Mouse (Mus musculus) G1E (cell line): Measurements from ENCODE around the gene Arap2. TPM values are rescaled to one million over a fixed set of nuclear protein-coding genes. Genes with fewer than 3 reads are reported as not detected.

Experiments used
- ATAC-seq: 2 replicates; pipeline ENCODE4 v1.8.0; 2016; ENCODE audit warnings: mild to moderate bottlenecking; ENCODE audit not compliant: insufficient number of reproducible peaks, poor library complexity, low FRiP score, severe bottlenecking; ENCODE audit errors: extremely low read depth
- DNase-seq: peaks from one replicate; pipeline ENCODE4 v3.0.0; 2012; ENCODE audit warnings: low spot score
- H3K27me3 ChIP-seq: 2 replicates; pipeline ENCODE4 v1.6.1; 2012; ENCODE audit warnings: mild to moderate bottlenecking, low read length, inconsistent platforms; ENCODE audit not compliant: insufficient read depth
- H3K36me3 ChIP-seq: replicated peaks from 2 replicates; pipeline ENCODE3; 2012; ENCODE audit warnings: mild to moderate bottlenecking, inconsistent platforms
- H3K4me1 ChIP-seq: 2 replicates; pipeline ENCODE4 v1.6.1; 2012; ENCODE audit warnings: low read depth, low read length, inconsistent platforms, mixed read lengths; ENCODE audit not compliant: insufficient read depth
- H3K4me3 ChIP-seq: 2 replicates; pipeline ENCODE4 v1.5.1; 2012; ENCODE audit warnings: low read depth, mild to moderate bottlenecking, inconsistent platforms, low read length, moderate library complexity, mixed read lengths
- H3K9me3 ChIP-seq: replicated peaks from 2 replicates; pipeline ENCODE4 v1.6.1; 2012; ENCODE audit warnings: inconsistent platforms
- CTCF ChIP-seq: IDR thresholded peaks from 2 replicates; pipeline ENCODE4 v1.5.1; 2012; ENCODE audit warnings: low read depth, low read length, inconsistent platforms, mixed read lengths
- GATA1 ChIP-seq: IDR thresholded peaks from 2 replicates; pipeline ENCODE4 v1.6.1; 2012; ENCODE audit warnings: borderline replicate concordance, low read length, inconsistent platforms, mixed read lengths
- GATA2 ChIP-seq: IDR thresholded peaks from 2 replicates; pipeline ENCODE4 v1.6.1; 2012; ENCODE audit warnings: low read depth, low read length, inconsistent platforms, borderline replicate concordance
- POLR2AphosphoS5 ChIP-seq: IDR thresholded peaks from 2 replicates; pipeline ENCODE4 v1.6.1; 2012; ENCODE audit warnings: low read depth, low read length, inconsistent platforms; ENCODE audit not compliant: insufficient replicate concordance
- TAL1 ChIP-seq: conservative IDR thresholded peaks from 2 replicates; pipeline ENCODE4 v1.6.1; 2012; ENCODE audit warnings: low read depth, low read length, inconsistent platforms, mixed read lengths
- polyA plus RNA-seq: library from polyadenylated mRNA; stranded (reverse); fragments of >175 nt; gene quantifications from 2 replicates; pipeline ENCODE4 v1.2.3, GENCODE M21; 2012
- total RNA-seq, 2 experiments: library from RNA; stranded (forward) in 1 of 2; stranded (reverse) in 1 of 2; fragments of 200-1000 nt in 1 of 2; fragments of >200 nt in 1 of 2; fragmentation: Nextera tagmentation in 1 of 2; gene quantifications; 2 replicates each; pipeline ENCODE4 v1.2.3; 2014 to 2017

Arap2 gene
- total and polyA plus RNA-seq, 3 experiments: 1.0 TPM; not detected in 2

- Histone ChIP-seq H3K4me1 (no peaks in the 10 kb centered on the region), H3K27me3 (no peaks in the 10 kb centered on the region), H3K4me3 (no peak overlapping the region), H3K36me3 (no peaks in the 10 kb centered on the region), H3K9me3 (0 out of 2 replicates have a peak, but pooled peaks cover 2% of the 10 kb centered on the region)
- ATAC-seq: no peak
- TF ChIP-seq GATA2 (no peak), TAL1 (no peak), CTCF (no peak), POLR2AphosphoS5 (no peak), GATA1 (no peak)
- no peak for DNase-seq
These were observed 20.9 kb upstream of the Arap2 start for GRCm38 (mm10) chr5:62786809-62787208.

DNA sequence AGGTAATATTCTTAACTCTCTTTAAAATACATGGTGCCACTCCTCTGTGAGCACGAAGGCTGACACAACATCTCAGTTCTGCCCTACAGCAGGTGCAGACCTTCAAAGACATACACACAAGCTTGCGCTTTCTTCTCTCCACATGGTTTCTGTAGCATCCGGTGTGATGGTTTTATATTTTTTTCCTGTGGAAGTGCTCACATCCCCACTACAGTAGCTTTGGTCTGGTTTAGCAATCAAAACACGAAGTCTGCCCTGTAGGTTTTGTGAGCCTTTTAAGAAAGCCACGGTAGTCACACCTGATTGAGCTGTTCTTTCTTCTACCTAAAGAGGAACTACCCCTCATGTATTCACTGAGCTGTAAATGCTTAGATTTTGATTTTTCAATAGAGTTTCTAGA is 12.7 kb upstream of the Arap2 start:
- Histone ChIP-seq H3K27me3 (no peaks in the 10 kb centered on the region), H3K36me3 (no peaks in the 10 kb centered on the region), H3K9me3 (0 out of 2 replicates have a peak, but pooled peaks cover 1% of the 10 kb centered on the region), H3K4me3 (no peak overlapping the region), H3K4me1 (no peaks in the 10 kb centered on the region)
- no peak for TF ChIP-seq CTCF
- ATAC-seq (no peak), DNase-seq (no peak)

DNA sequence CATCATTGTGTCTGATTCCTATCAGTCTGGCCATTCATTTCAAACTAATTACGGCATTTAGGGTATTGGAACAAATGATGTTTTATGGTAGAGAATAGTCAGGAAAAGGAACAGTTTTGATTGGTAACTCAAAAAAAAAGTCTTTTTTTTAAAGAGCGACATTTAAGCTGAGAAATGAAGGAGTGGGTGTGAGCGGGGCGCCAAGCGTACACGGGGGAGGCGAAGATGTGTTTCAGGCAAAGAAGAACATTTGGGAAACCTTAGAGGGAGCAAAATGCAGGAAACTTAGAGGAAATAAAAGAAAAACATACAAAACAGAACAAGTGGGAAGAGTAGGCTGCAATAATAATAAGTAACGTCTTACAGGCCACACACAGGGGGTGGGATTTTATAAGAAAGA is 11.8 kb upstream of the Arap2 start:
- no peaks in the 10 kb centered on the region for H3K4me1 ChIP-seq
- no peaks in the 10 kb centered on the region for H3K36me3 ChIP-seq
- ATAC-seq (no peak), DNase-seq (no peak)
- TF ChIP-seq TAL1 (no peak), GATA2 (no peak)
- no peaks in the 10 kb centered on the region for H3K9me3 ChIP-seq
- no peak overlapping the region for H3K4me3 ChIP-seq
- no peaks in the 10 kb centered on the region for H3K27me3 ChIP-seq

DNA sequence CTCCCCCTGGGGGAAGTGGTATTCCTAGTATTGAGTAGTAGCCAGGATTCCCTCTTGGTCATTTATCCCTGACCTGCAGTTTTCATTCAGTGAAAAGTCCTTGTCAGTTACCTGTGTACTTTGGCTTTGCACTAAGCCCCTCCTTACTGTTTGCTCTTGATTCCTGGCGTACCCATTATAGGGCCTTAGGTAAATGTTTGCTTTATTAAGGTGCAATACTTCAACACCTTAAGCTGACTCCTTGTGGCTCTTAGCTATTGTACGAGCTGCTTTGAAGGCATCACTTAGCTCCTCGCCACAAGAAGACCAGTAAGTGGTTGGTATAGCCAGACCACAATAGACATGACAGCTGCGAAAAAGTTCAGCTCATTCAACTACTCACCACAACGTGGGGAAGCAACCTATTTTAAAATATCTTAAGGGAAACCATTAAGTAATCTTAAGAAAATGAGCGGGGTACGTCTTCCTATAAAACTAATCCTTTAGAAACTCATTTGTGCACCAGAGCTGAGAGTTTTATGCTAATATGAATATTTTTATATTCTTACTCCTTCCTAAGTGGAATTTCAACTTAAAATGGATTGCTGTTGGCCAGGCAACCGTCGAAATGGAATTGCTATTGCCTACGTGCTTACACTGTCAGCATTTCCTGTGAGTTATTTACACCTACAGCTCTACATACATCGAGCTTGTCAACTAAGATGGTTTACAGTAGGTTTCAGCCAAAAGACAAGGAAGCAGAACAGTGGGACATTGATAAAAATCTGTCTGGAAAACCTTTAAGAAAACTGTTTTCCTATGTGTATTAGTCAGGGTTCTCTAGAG is 6.0 kb upstream of the Arap2 start:
- ATAC-seq (no peak), DNase-seq (no peak)
- no peak overlapping the region for H3K4me3 ChIP-seq
- TF ChIP-seq GATA1 (no peak), CTCF (no peak), TAL1 (no peak)
- H3K9me3 ChIP-seq: 0 out of 2 replicates have a peak, but pooled peaks cover 2% of the 10 kb centered on the region
- no peaks in the 10 kb centered on the region for H3K4me1 ChIP-seq
- H3K36me3 ChIP-seq: no peaks in the 10 kb centered on the region
- H3K27me3 ChIP-seq: no peaks in the 10 kb centered on the region

GRCm38 (mm10) chr5:62765459-62765783 is 538 bp downstream of the Arap2 start:
- no peak for ATAC-seq
- no peaks in the 10 kb centered on the region for H3K4me1 ChIP-seq

GRCm38 (mm10) chr5:62764161-62764560 is 1.8 kb downstream of the Arap2 start:
- Histone ChIP-seq H3K9me3 (peaks cover 14% of the 10 kb centered on the region), H3K4me1 (no peaks in the 10 kb centered on the region), H3K36me3 (no peaks in the 10 kb centered on the region), H3K27me3 (no peaks in the 10 kb centered on the region), H3K4me3 (no peak overlapping the region)
- no peak for TF ChIP-seq POLR2AphosphoS5
- TF ChIP-seq GATA2: no peak
- TF ChIP-seq TAL1: no peak
- no peak for TF ChIP-seq GATA1
- TF ChIP-seq CTCF: no peak
- ATAC-seq (no peak), DNase-seq (no peak)

More at GRCm38 (mm10) chr5:62765459-62765783, 538 bp downstream of the Arap2 start:
- TF ChIP-seq GATA1 (no peak), GATA2 (no peak), CTCF (no peak), POLR2AphosphoS5 (no peak), TAL1 (no peak)
- DNase-seq: no peak
- no peak overlapping the region for H3K4me3 ChIP-seq
- peaks cover 14% of the 10 kb centered on the region for H3K9me3 ChIP-seq
- no peaks in the 10 kb centered on the region for H3K27me3 ChIP-seq
- no peaks in the 10 kb centered on the region for H3K36me3 ChIP-seq

GRCm38 (mm10) chr5:62763046-62763445 is 2.9 kb downstream of the Arap2 start:
- no peak overlapping the region for H3K4me3 ChIP-seq
- H3K4me1 ChIP-seq: no peaks in the 10 kb centered on the region
- no peak for TF ChIP-seq TAL1
- no peak for TF ChIP-seq POLR2AphosphoS5
- no peak for TF ChIP-seq GATA2
- no peak for TF ChIP-seq GATA1
- no peak for TF ChIP-seq CTCF
- DNase-seq: no peak
- ATAC-seq: no peak
- H3K27me3 ChIP-seq: no peaks in the 10 kb centered on the region
- no peaks in the 10 kb centered on the region for H3K36me3 ChIP-seq
- H3K9me3 ChIP-seq: peaks cover 16% of the 10 kb centered on the region
